Mouse (Mus musculus) cortical plate, adult 2 months (tissue): Measurements from ENCODE around the gene Clca4a.

Experiments used
- CTCF ChIP-seq: fragments of 200-500 bp; IDR thresholded peaks from 2 replicates; pipeline ENCODE4 v1.5.1; 2011; ENCODE audit warnings: mild to moderate bottlenecking, control low read depth, low read length; ENCODE audit not compliant: insufficient read depth; ENCODE audit errors: extremely low read depth
- POLR2A ChIP-seq: fragments of 200-500 bp; IDR thresholded peaks from 2 replicates; pipeline ENCODE4 v1.6.1; 2011; ENCODE audit warnings: mild to moderate bottlenecking, low read length, control low read depth; ENCODE audit not compliant: insufficient read depth; ENCODE audit errors: extremely low read depth

- TF ChIP-seq CTCF (no peak), POLR2A (no peak)
These were observed 5.1 kb downstream of the Clca4a start for GRCm38 (mm10) chr3:144969755-144970154.
